Mouse (Mus musculus) hindbrain, postnatal 0 days (tissue): Measurements from ENCODE around the gene Slc47a2. TPM values are rescaled to one million over a fixed set of nuclear protein-coding genes. Genes with fewer than 3 reads are reported as not detected.

Source experiments
- ATAC-seq: fragments of 200-750 bp; cut with Nextera tagmentation; 2 replicates; pipeline ENCODE4 v1.8.0; 2017; ENCODE audit warnings: mild to moderate bottlenecking, moderate TSS enrichment, moderate library complexity
- DNase-seq: peaks from one replicate; pipeline ENCODE4 v3.0.0-alpha.2; 2015; ENCODE audit warnings: low spot score
- H3K27ac ChIP-seq: fragments of 300-500 bp; sonication (generic); 2 replicates; pipeline ENCODE4 v1.5.1; 2014; ENCODE audit warnings: mild to moderate bottlenecking
- H3K27me3 ChIP-seq: fragments of 300-500 bp; sonication (generic); 2 replicates; pipeline ENCODE4 v1.6.1; 2014; ENCODE audit warnings: low read length, mixed read lengths; ENCODE audit not compliant: insufficient read depth
- H3K36me3 ChIP-seq: fragments of 300-500 bp; sonication (generic); 2 replicates; pipeline ENCODE4 v1.6.1; 2014; ENCODE audit warnings: low read length, mixed read lengths; ENCODE audit not compliant: insufficient read depth
- H3K4me1 ChIP-seq: fragments of 300-500 bp; sonication (generic); 2 replicates; pipeline ENCODE4 v1.6.1; 2014; ENCODE audit warnings: antibody characterized with exemption, low read length, mixed read lengths; ENCODE audit not compliant: insufficient read depth
- H3K4me2 ChIP-seq: fragments of 300-500 bp; sonication (generic); 2 replicates; pipeline ENCODE4 v1.6.1; 2014; ENCODE audit warnings: low read depth, mild to moderate bottlenecking, low read length, moderate library complexity, mixed read lengths
- H3K4me3 ChIP-seq: fragments of 300-500 bp; sonication (generic); 2 replicates; pipeline ENCODE4 v1.5.1; 2014; ENCODE audit warnings: low read length
- H3K9ac ChIP-seq: fragments of 300-500 bp; sonication (generic); replicated peaks from 2 replicates; pipeline ENCODE4 v1.6.1; 2014; ENCODE audit warnings: mild to moderate bottlenecking, low read length, moderate library complexity, mixed read lengths
- H3K9me3 ChIP-seq: fragments of 300-500 bp; sonication (generic); 2 replicates; pipeline ENCODE4 v1.6.1; 2016; ENCODE audit warnings: low read length, mixed read lengths
- CTCF ChIP-seq: IDR thresholded peaks from 2 replicates; pipeline ENCODE4 v1.5.1; 2016; ENCODE audit warnings: antibody characterized with exemption, control low read depth, low read depth
- WGBS: fragments of 180-500 bp; shearing (Covaris S2); extraction: QIAGEN DNeasy Blood & Tissue Kit; methylation state at CpG from one replicate; pipeline ENCODE4 v1.1.7; 2014; 5-methylcytosine and 5-hydroxymethylcytosine counted together
- polyA plus RNA-seq: library from polyadenylated mRNA; unstranded; fragments of >200 nt; fragmentation: Nextera tagmentation; extraction: Ambion mirVana; gene quantifications from 2 replicates; pipeline ENCODE4 v1.2.1, GENCODE M21; 2015
- total RNA-seq: library from RNA; depleted of rRNA; stranded (reverse); fragments of >200 nt; gene quantifications from 2 replicates; pipeline ENCODE4 v1.2.3, GENCODE M21; 2014

Slc47a2 gene
- total and polyA plus RNA-seq, 2 experiments from 2014 or later = 0.16 to 0.21 TPM

DNA sequence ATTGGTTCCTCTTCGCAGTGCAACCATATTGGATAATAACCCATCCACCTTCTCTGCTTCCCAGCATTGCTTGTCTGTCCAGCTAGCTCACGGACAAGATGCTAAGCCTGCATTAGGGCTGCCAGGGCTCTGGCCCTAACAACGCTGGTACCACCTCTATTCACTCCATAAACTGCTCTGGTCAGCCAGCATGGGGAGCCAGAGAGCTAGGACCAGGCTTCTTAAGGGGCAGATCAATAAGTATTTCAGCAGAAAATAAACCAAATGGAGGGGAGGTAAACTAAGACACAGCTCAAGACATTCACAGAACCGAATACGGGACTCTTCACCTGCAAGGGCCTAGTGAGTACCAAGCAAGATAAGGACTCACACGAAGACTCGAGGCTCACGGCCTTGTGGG is 3.5 kb upstream of the Slc47a2 start:
- Histone ChIP-seq H3K27me3 (0 out of 2 replicates have a peak, but pooled peaks cover 11% of the 10 kb centered on the region), H3K27ac (no peak overlapping the region), H3K4me2 (no peak overlapping the region), H3K4me3 (no peak overlapping the region), H3K9ac (no peak overlapping the region), H3K36me3 (no peaks in the 10 kb centered on the region), H3K4me1 (no peaks in the 10 kb centered on the region), H3K9me3 (no peaks in the 10 kb centered on the region)
- WGBS = 60% methylated on average over 8 of the region's 8 CpGs
- no peak for DNase-seq
- ATAC-seq = no peak
- peak; percentile 45 for TF ChIP-seq CTCF

DNA sequence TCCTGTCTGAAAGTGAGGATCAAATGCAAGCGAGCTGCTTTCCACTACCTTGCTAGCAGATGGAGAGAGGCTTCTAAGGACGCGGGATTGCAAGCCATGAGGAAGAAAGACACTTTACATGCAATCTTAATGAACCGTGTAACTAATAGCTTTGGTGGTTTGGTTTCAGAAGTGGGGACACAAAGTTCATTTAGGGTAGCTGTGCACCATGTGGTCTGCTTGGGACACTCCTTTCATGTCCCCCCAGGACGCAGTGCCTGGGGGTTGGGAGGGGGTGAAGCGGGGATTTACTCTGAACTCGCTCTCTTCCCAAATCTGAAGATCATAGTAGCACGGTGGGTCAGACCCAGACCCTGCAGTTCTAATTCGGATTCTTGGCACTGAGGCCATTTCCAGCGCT is 689 bp downstream of the Slc47a2 start:
- 13% methylated on average over 10 of the region's 10 CpGs for WGBS
- Histone ChIP-seq H3K9ac (no peak overlapping the region), H3K4me1 (no peaks in the 10 kb centered on the region), H3K27me3 (0 out of 2 replicates have a peak, but pooled peaks cover 11% of the 10 kb centered on the region), H3K36me3 (no peaks in the 10 kb centered on the region), H3K9me3 (no peaks in the 10 kb centered on the region), H3K27ac (no peak overlapping the region), H3K4me3 (peak overlapping the region; percentile 36), H3K4me2 (peak overlapping the region; percentile 67)
- DNase-seq (no peak), ATAC-seq (no peak)
- TF ChIP-seq CTCF = no peak

- H3K27me3 ChIP-seq = 0 out of 2 replicates have a peak, but pooled peaks cover 11% of the 10 kb centered on the region
- no peak overlapping the region for H3K4me3 ChIP-seq
- H3K9ac ChIP-seq = no peak overlapping the region
- H3K4me1 ChIP-seq = no peaks in the 10 kb centered on the region
- H3K9me3 ChIP-seq = no peaks in the 10 kb centered on the region
- TF ChIP-seq CTCF = no peak
- ATAC-seq (no peak), DNase-seq (no peak)
- no peaks in the 10 kb centered on the region for H3K36me3 ChIP-seq
- H3K27ac ChIP-seq = no peak overlapping the region
- whole genome bisulfite sequencing = 84% methylated on average over 4 of the region's 4 CpGs
- no peak overlapping the region for H3K4me2 ChIP-seq
Measured at GRCm38 (mm10) chr11:61341233-61341632, 1.4 kb downstream of the Slc47a2 start.

DNA sequence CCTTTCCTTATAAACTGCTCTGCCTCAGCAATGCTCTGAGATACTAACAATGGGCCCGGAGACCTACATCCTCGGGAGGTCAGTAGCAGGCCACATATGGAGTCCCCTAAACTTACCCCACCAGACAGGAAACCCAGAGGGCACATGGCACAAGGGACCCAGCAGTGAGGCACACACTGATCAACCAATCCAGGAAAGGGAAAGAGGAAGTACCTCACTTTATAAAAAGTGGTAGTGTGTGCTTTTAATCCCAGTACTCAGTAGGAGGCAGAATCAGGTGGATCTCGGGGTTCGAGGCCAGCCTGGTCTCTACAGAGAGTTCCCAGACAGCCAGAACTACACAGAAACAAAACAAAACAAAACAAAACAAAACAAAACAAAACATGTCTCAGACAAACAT is 2.3 kb downstream of the Slc47a2 start:
- H3K9me3 ChIP-seq = no peaks in the 10 kb centered on the region
- H3K27ac ChIP-seq = no peak overlapping the region
- no peak for ATAC-seq
- no peak for TF ChIP-seq CTCF
- H3K9ac ChIP-seq = no peak overlapping the region
- no peaks in the 10 kb centered on the region for H3K36me3 ChIP-seq
- H3K27me3 ChIP-seq = 0 out of 2 replicates have a peak, but pooled peaks cover 11% of the 10 kb centered on the region
- H3K4me3 ChIP-seq = no peak overlapping the region
- DNase-seq = no peak
- H3K4me2 ChIP-seq = no peak overlapping the region
- 92% methylated on average over 4 of the region's 4 CpGs for WGBS
- no peaks in the 10 kb centered on the region for H3K4me1 ChIP-seq

DNA sequence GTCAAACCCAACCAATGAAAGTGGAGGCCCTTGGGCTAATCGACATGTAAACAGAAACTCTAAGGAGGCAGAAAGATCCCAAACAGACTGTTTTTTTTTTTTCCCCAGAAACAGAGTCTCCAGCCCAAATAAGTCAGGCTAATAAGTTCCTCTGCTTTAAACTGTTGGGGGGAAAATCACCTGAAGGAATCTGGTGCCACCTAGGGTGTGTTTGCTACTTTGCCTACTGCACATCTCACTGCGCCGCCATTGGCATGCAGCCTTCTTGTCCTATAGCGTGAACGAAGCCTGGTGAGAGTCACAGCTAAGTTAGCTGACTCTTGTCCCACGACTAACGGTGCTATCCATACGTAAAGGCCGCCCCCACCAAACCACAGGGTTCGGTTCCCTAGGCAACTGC is 5.1 kb downstream of the Slc47a2 start:
- WGBS = 78% methylated on average over 10 of the region's 10 CpGs
- TF ChIP-seq CTCF = no peak; the same call in 1 of the 2 replicates
- no peak for ATAC-seq
- H3K36me3 ChIP-seq = no peaks in the 10 kb centered on the region
- H3K4me3 ChIP-seq = no peak overlapping the region
- no peak overlapping the region for H3K27ac ChIP-seq
- H3K27me3 ChIP-seq = 0 out of 2 replicates have a peak, but pooled peaks cover 3% of the 10 kb centered on the region
- H3K4me2 ChIP-seq = no peak overlapping the region
- no peak for DNase-seq
- H3K9me3 ChIP-seq = no peaks in the 10 kb centered on the region
- H3K4me1 ChIP-seq = no peaks in the 10 kb centered on the region
- H3K9ac ChIP-seq = no peak overlapping the region

DNA sequence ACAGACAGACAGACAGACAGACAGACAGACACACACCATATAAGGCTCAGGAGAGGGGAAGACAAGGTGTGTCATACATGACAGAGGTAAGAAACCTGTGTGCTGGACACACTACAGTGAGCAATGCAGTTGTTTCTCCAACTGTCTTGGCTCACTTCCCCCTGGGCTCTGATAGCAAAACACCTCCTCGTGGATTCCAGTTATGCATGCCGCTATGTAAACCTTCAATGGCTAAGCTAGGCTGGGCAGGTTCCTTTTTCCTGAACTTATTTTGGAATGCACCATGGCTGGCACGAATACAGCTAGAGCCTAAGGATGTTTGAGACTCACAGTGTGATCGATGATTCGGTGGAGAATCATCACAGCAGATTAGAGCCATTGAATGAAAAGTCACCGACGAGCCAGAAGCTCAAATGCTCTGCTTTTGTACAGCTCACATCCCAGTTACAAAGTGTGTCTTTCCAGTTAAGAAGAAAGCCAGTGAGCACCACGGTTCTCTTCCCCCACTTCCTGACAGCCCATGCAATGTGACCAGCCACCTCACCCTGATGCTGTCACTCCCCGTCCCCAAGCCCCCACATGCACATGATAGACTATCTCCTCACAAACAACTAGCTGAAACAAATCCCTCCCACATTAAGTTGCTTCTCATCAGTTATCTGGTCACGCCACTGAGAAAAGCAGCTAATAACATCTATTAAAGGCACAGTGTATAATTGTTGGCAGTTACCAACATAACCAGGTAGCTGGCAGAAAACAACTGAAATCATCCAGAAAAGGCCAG is 21.6 kb downstream of the Slc47a2 start:
- H3K27me3 ChIP-seq = no peaks in the 10 kb centered on the region
- H3K4me1 ChIP-seq = no peaks in the 10 kb centered on the region
- H3K9me3 ChIP-seq = no peaks in the 10 kb centered on the region
- no peak overlapping the region for H3K4me2 ChIP-seq
- no peak overlapping the region for H3K4me3 ChIP-seq
- ATAC-seq (no peak), DNase-seq (no peak)
- TF ChIP-seq CTCF = no peak
- 62% methylated on average over 10 of the region's 10 CpGs for WGBS
- no peaks in the 10 kb centered on the region for H3K36me3 ChIP-seq
- H3K9ac ChIP-seq = no peak overlapping the region
- no peak overlapping the region for H3K27ac ChIP-seq

GRCm38 (mm10) chr11:61319923-61320567 is 22.6 kb downstream of the Slc47a2 start:
- Histone ChIP-seq H3K4me1 (no peaks in the 10 kb centered on the region), H3K4me3 (no peak overlapping the region), H3K36me3 (no peaks in the 10 kb centered on the region), H3K4me2 (no peak overlapping the region), H3K27me3 (no peaks in the 10 kb centered on the region), H3K9me3 (no peaks in the 10 kb centered on the region), H3K27ac (no peak overlapping the region), H3K9ac (no peak overlapping the region)
- no peak for DNase-seq
- no peak for TF ChIP-seq CTCF
- ATAC-seq = no peak
- 77% methylated on average over 3 of the region's 3 CpGs for WGBS
